Mouse (Mus musculus): ENCODE results near the gene Galm. TPM values are rescaled to one million over a fixed set of nuclear protein-coding genes. Genes with fewer than 3 reads are reported as not detected.

The Galm gene
- polyA plus RNA-seq, 1 experiment from 2014 or later: 42.9 TPM

DNA sequence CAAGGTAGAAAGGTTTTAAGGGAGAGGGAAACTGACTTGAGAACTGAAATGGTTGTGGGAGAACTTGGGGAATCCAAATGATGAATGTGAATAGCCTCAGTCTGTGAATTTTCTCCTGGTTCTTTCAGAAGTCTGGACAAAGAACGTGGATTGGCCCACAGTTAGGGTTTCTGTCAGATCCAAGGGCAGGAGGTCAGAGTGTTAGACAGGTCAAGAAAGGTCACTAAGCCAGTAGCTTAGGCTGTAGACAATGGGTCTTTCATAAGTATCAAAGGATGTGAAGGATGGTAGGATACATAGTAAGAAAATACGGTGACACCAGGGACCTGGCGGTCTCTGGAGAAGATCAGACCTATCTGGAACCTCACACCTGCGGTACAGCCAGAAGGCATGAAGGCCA is 40.2 kb downstream of the Galm start:
- H3K27ac ChIP-seq (ENCODE audit: low read length): no peak overlapping the region
- no peaks in the 10 kb centered on the region for H3K36me3 ChIP-seq (ENCODE audit: control insufficient read depth, insufficient read depth)
- 59% methylated on average over 4 of the region's 4 CpGs for WGBS (ENCODE audit: insufficient replicate concordance)
- H3K4me3 ChIP-seq (ENCODE audit: low read depth, low read length): no peak overlapping the region
- H3K9ac ChIP-seq (ENCODE audit: low read depth, low read length): no peak overlapping the region
- no peak for ATAC-seq (ENCODE audit: low read depth)
- no peaks in the 10 kb centered on the region for H3K9me3 ChIP-seq (replicated peaks; ENCODE audit: control insufficient read depth, low read length)
- no peaks in the 10 kb centered on the region for H3K27me3 ChIP-seq (ENCODE audit: control insufficient read depth, insufficient read depth, low read depth, low read length)
- no peak overlapping the region for H3K4me2 ChIP-seq (ENCODE audit: low read depth, low read length)
- H3K4me1 ChIP-seq (ENCODE audit: control insufficient read depth, low read depth, low read length): no peaks in the 10 kb centered on the region

- H3K27me3 ChIP-seq (ENCODE audit: control insufficient read depth, insufficient read depth, low read depth, low read length): no peaks in the 10 kb centered on the region
- H3K36me3 ChIP-seq (ENCODE audit: control insufficient read depth, insufficient read depth): no peaks in the 10 kb centered on the region
- H3K4me1 ChIP-seq (ENCODE audit: control insufficient read depth, low read depth, low read length): no peaks in the 10 kb centered on the region
- ATAC-seq (ENCODE audit: low read depth): no peak
- H3K27ac ChIP-seq (ENCODE audit: low read length): no peak overlapping the region
- no peaks in the 10 kb centered on the region for H3K9me3 ChIP-seq (replicated peaks; ENCODE audit: control insufficient read depth, low read length)
- 34% methylated on average over 7 of the region's 7 CpGs for WGBS (ENCODE audit: insufficient replicate concordance)
- no peak overlapping the region for H3K4me3 ChIP-seq (ENCODE audit: low read depth, low read length)
- H3K4me2 ChIP-seq (ENCODE audit: low read depth, low read length): no peak overlapping the region
- H3K9ac ChIP-seq (ENCODE audit: low read depth, low read length): no peak overlapping the region
Observed at GRCm38 (mm10) chr17:80167851-80168251, 40.6 kb downstream of the Galm start.

DNA sequence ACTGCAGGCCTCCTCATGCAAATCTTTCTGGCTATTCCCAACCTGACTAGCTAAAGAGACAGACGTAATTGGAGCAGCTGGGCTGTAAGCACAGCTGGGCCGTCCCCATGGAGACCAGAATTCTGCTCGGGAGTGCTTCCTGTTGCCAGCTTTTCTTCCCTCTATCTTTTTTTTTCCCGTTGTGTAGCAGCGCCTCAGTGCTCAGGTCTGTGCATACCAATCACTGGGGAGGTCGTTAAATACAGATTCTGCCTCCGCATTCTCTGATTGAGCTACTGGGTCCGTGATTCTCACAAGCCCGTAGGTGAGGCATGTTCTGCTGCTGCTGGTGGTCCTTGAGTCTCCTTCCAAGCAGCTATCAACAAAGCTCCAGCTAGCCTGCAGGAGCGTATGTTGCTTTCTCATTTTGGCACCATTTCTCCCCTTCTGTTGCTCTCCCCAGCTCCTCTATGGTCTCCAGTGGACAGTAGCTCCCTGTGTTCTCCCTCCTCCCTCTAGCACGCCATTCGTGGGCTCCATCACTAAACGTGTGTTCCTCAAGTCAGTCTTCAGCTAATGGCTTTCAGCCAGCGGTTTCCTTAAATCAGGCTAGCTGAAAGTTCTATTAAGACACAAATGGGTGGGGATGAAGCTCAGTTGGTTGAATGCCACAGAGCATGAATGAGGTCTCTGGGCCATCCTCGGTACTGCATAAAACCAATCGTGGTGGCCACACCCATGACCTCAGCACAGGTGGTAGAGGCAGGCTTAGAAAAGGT is 41.3 kb downstream of the Galm start:
- Histone ChIP-seq H3K36me3 (ENCODE audit: control insufficient read depth, insufficient read depth) (no peaks in the 10 kb centered on the region), H3K9ac (ENCODE audit: low read depth, low read length) (no peak overlapping the region), H3K4me2 (ENCODE audit: low read depth, low read length) (no peak overlapping the region), H3K27me3 (ENCODE audit: control insufficient read depth, insufficient read depth, low read depth, low read length) (no peaks in the 10 kb centered on the region), H3K27ac (ENCODE audit: low read length) (no peak overlapping the region), H3K4me1 (ENCODE audit: control insufficient read depth, low read depth, low read length) (no peaks in the 10 kb centered on the region), H3K4me3 (ENCODE audit: low read depth, low read length) (no peak overlapping the region), H3K9me3 (replicated peaks; ENCODE audit: control insufficient read depth, low read length) (no peaks in the 10 kb centered on the region)
- 39% methylated on average over 16 of the region's 16 CpGs for WGBS (ENCODE audit: insufficient replicate concordance)
- ATAC-seq (ENCODE audit: low read depth): no peak

- no peak overlapping the region for H3K9ac ChIP-seq (ENCODE audit: low read depth, low read length)
- no peak for ATAC-seq (ENCODE audit: low read depth)
- no peaks in the 10 kb centered on the region for H3K4me1 ChIP-seq (ENCODE audit: control insufficient read depth, low read depth, low read length)
- H3K27me3 ChIP-seq (ENCODE audit: control insufficient read depth, insufficient read depth, low read depth, low read length): no peaks in the 10 kb centered on the region
- H3K36me3 ChIP-seq (ENCODE audit: control insufficient read depth, insufficient read depth): no peaks in the 10 kb centered on the region
- WGBS (ENCODE audit: insufficient replicate concordance): 66% methylated on average over 6 of the region's 6 CpGs
- no peak overlapping the region for H3K27ac ChIP-seq (ENCODE audit: low read length)
- no peaks in the 10 kb centered on the region for H3K9me3 ChIP-seq (replicated peaks; ENCODE audit: control insufficient read depth, low read length)
- H3K4me3 ChIP-seq (ENCODE audit: low read depth, low read length): no peak overlapping the region
- no peak overlapping the region for H3K4me2 ChIP-seq (ENCODE audit: low read depth, low read length)
Observed at GRCm38 (mm10) chr17:80169792-80170191, 42.5 kb downstream of the Galm start.

DNA sequence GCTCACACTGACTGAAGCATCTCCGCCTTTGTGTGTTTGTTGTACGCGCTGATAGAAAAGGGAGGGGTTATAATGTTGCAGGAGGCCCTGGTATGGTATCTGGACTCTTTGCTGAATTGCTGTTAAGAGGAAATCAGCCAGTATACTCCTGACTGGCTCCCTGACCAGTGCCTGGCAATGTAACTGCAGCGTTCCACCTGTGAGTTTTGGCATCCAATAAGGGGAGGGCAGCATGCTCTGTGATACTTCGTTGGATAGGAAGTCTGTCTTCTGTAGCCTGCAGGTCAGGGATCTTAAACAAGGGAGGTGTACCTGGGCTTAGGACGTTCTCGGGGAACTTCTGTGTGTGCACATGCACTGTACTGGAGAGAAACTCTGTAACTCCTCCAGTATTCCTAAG is 43.7 kb downstream of the Galm start:
- H3K27ac ChIP-seq (ENCODE audit: low read length): no peak overlapping the region
- H3K4me1 ChIP-seq (ENCODE audit: control insufficient read depth, low read depth, low read length): no peaks in the 10 kb centered on the region
- 71% methylated on average over 7 of the region's 7 CpGs for WGBS (ENCODE audit: insufficient replicate concordance)
- H3K4me3 ChIP-seq (ENCODE audit: low read depth, low read length): no peak overlapping the region
- H3K4me2 ChIP-seq (ENCODE audit: low read depth, low read length): no peak overlapping the region
- no peak overlapping the region for H3K9ac ChIP-seq (ENCODE audit: low read depth, low read length)
- ATAC-seq (ENCODE audit: low read depth): no peak
- no peaks in the 10 kb centered on the region for H3K27me3 ChIP-seq (ENCODE audit: control insufficient read depth, insufficient read depth, low read depth, low read length)
- no peaks in the 10 kb centered on the region for H3K9me3 ChIP-seq (replicated peaks; ENCODE audit: control insufficient read depth, low read length)
- no peaks in the 10 kb centered on the region for H3K36me3 ChIP-seq (ENCODE audit: control insufficient read depth, insufficient read depth)

GRCm38 (mm10) chr17:80171948-80172347 is 44.7 kb downstream of the Galm start:
- Histone ChIP-seq H3K4me3 (ENCODE audit: low read depth, low read length) (no peak overlapping the region), H3K4me1 (ENCODE audit: control insufficient read depth, low read depth, low read length) (no peaks in the 10 kb centered on the region), H3K9ac (ENCODE audit: low read depth, low read length) (no peak overlapping the region), H3K9me3 (replicated peaks; ENCODE audit: control insufficient read depth, low read length) (no peaks in the 10 kb centered on the region), H3K27me3 (ENCODE audit: control insufficient read depth, insufficient read depth, low read depth, low read length) (no peaks in the 10 kb centered on the region), H3K4me2 (ENCODE audit: low read depth, low read length) (no peak overlapping the region), H3K36me3 (ENCODE audit: control insufficient read depth, insufficient read depth) (no peaks in the 10 kb centered on the region), H3K27ac (ENCODE audit: low read length) (no peak overlapping the region)
- 66% methylated on average over 4 of the region's 4 CpGs for WGBS (ENCODE audit: insufficient replicate concordance)
- ATAC-seq (ENCODE audit: low read depth): peak; percentile 58; the same call in 1 of the 2 replicates

DNA sequence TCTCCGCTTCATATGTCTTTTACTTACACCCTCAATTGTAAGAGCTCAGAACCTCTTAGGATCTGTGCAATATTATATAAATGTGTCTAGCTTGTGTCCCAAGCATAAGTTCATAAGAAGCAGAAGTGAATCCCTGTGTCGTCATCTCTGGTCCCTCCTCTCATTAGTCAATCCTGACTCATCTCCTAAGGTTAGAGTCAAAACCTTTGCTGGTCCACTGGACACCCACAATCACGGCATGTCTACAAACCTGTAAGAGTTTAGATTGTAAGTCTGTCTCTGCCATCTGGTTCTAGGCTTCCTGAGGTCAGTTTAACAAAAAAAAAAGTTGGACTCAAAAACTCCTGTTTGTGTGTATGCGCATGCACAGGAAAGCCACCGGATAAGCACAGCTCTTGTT is 45.5 kb downstream of the Galm start:
- Histone ChIP-seq H3K9ac (ENCODE audit: low read depth, low read length) (no peak overlapping the region), H3K27ac (ENCODE audit: low read length) (no peak overlapping the region), H3K36me3 (ENCODE audit: control insufficient read depth, insufficient read depth) (no peaks in the 10 kb centered on the region), H3K9me3 (replicated peaks; ENCODE audit: control insufficient read depth, low read length) (no peaks in the 10 kb centered on the region), H3K4me2 (ENCODE audit: low read depth, low read length) (no peak overlapping the region), H3K27me3 (ENCODE audit: control insufficient read depth, insufficient read depth, low read depth, low read length) (no peaks in the 10 kb centered on the region), H3K4me3 (ENCODE audit: low read depth, low read length) (no peak overlapping the region), H3K4me1 (ENCODE audit: control insufficient read depth, low read depth, low read length) (no peaks in the 10 kb centered on the region)
- WGBS (ENCODE audit: insufficient replicate concordance): 60% methylated on average over 5 of the region's 5 CpGs
- ATAC-seq (ENCODE audit: low read depth): no peak

GRCm38 (mm10) chr17:80173708-80174107 is 46.4 kb downstream of the Galm start:
- Histone ChIP-seq H3K4me1 (ENCODE audit: control insufficient read depth, low read depth, low read length) (no peaks in the 10 kb centered on the region), H3K27ac (ENCODE audit: low read length) (no peak overlapping the region), H3K9ac (ENCODE audit: low read depth, low read length) (no peak overlapping the region), H3K36me3 (ENCODE audit: control insufficient read depth, insufficient read depth) (no peaks in the 10 kb centered on the region), H3K27me3 (ENCODE audit: control insufficient read depth, insufficient read depth, low read depth, low read length) (no peaks in the 10 kb centered on the region), H3K4me3 (ENCODE audit: low read depth, low read length) (no peak overlapping the region), H3K4me2 (ENCODE audit: low read depth, low read length) (no peak overlapping the region), H3K9me3 (replicated peaks; ENCODE audit: control insufficient read depth, low read length) (no peaks in the 10 kb centered on the region)
- no peak for ATAC-seq (ENCODE audit: low read depth)
- WGBS (ENCODE audit: insufficient replicate concordance): 75% methylated on average over 2 of the region's 2 CpGs

DNA sequence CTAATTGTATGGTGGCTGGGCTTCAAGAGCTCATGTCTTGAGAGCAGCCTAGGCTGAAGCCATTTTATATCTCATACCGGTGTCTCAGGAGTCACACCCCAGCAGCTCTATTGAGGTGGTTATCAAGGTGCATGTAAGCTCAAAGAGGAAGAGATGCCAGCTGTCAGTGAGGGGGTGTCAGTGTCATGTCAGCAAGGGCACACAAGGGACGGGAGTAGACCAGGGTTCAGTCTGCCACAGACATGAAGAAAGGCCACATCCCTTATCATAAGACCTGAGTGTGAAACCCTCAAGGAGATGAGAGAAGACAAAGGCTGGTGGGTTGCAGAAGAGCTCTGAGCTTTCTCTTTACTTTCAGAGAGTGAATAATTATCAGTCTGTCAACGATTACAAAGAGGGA is 46.9 kb downstream of the Galm start:
- no peaks in the 10 kb centered on the region for H3K4me1 ChIP-seq (ENCODE audit: control insufficient read depth, low read depth, low read length)
- no peaks in the 10 kb centered on the region for H3K27me3 ChIP-seq (ENCODE audit: control insufficient read depth, insufficient read depth, low read depth, low read length)
- H3K4me2 ChIP-seq (ENCODE audit: low read depth, low read length): no peak overlapping the region
- H3K9me3 ChIP-seq (replicated peaks; ENCODE audit: control insufficient read depth, low read length): no peaks in the 10 kb centered on the region
- WGBS (ENCODE audit: insufficient replicate concordance): 50% methylated on average over 3 of the region's 3 CpGs
- H3K27ac ChIP-seq (ENCODE audit: low read length): no peak overlapping the region
- no peak overlapping the region for H3K9ac ChIP-seq (ENCODE audit: low read depth, low read length)
- no peak for ATAC-seq (ENCODE audit: low read depth)
- no peak overlapping the region for H3K4me3 ChIP-seq (ENCODE audit: low read depth, low read length)
- no peaks in the 10 kb centered on the region for H3K36me3 ChIP-seq (ENCODE audit: control insufficient read depth, insufficient read depth)
